Mouse (Mus musculus) limb, embryonic 13.5 days (tissue): ENCODE measurements around the gene Frmd4a. TPM values are rescaled to one million over a fixed set of nuclear protein-coding genes. Genes with fewer than 3 reads are reported as not detected.
"Not testable (repeated sequence)": the region's sequence is repeated elsewhere in the genome, so short reads cannot be mapped to it uniquely, and the experiment has no call there.

Experiments used
- ATAC-seq: fragments of 200-750 bp; cut with Nextera tagmentation; 2 replicates; pipeline ENCODE4 v1.8.0; 2017; ENCODE audit warnings: low read depth, moderate number of reproducible peaks, moderate TSS enrichment; ENCODE audit not compliant: low FRiP score
- H3K27ac ChIP-seq: fragments of 300-500 bp; sonication (generic); 2 replicates; pipeline ENCODE4 v1.5.1; 2015; ENCODE audit warnings: inconsistent platforms, mild to moderate bottlenecking, moderate library complexity
- H3K27me3 ChIP-seq: fragments of 300-500 bp; sonication (generic); 2 replicates; pipeline ENCODE4 v1.6.1; 2015; ENCODE audit warnings: mild to moderate bottlenecking, inconsistent platforms
- H3K36me3 ChIP-seq: fragments of 300-500 bp; sonication (generic); 2 replicates; pipeline ENCODE4 v1.6.1; 2015; ENCODE audit warnings: inconsistent platforms, mild to moderate bottlenecking, moderate library complexity
- H3K4me1 ChIP-seq: fragments of 300-500 bp; sonication (generic); 2 replicates; pipeline ENCODE4 v1.6.1; 2015; ENCODE audit warnings: inconsistent platforms
- H3K4me2 ChIP-seq: fragments of 300-500 bp; sonication (generic); replicated peaks from 2 replicates; pipeline ENCODE4 v1.6.1; 2015; ENCODE audit warnings: inconsistent platforms, mild to moderate bottlenecking, moderate library complexity
- H3K4me3 ChIP-seq: fragments of 300-500 bp; sonication (generic); 2 replicates; pipeline ENCODE4 v1.5.1; 2015; ENCODE audit warnings: moderate library complexity, mild to moderate bottlenecking, inconsistent platforms
- H3K9ac ChIP-seq: fragments of 300-500 bp; sonication (generic); 2 replicates; pipeline ENCODE4 v1.6.1; 2015; ENCODE audit warnings: mild to moderate bottlenecking, inconsistent platforms
- H3K9me3 ChIP-seq: fragments of 300-500 bp; sonication (generic); 2 replicates; pipeline ENCODE4 v1.6.1; 2016; ENCODE audit warnings: inconsistent platforms
- WGBS: fragments of 180-500 bp; shearing (Covaris S2); methylation state at CpG from one replicate; pipeline ENCODE4 v1.1.7; 2015; 5-methylcytosine and 5-hydroxymethylcytosine counted together
- polyA plus RNA-seq: library from polyadenylated mRNA; unstranded; fragments of >200 nt; fragmentation: Nextera tagmentation; extraction: Ambion mirVana; gene quantifications from 2 replicates; pipeline ENCODE4 v1.2.1, GENCODE M21; 2015

The Frmd4a gene
- polyA plus RNA-seq, 1 experiment from 2014 or later: 68.1 TPM

DNA sequence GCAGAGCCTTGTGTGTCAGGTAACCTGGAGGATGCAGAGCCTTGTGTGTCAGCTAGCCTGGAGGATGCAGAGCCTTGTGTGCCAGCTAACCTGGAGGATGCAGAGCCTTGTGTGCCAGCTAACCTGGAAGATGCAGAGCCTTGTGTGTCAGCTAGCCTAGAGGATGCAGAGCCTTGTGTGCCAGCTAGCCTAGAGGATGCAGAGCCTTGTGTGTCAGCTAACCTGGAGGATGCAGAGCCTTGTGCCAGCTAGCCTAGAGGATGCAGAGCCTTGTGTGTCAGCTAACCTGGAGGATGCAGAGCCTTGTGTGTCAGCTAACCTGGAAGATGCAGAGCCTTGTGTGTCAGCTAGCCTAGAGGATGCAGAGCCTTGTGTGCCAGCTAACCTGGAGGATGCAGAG is 601.6 kb downstream of the Frmd4a start:
- H3K9ac ChIP-seq, H3K9me3 ChIP-seq, H3K4me2 ChIP-seq, H3K27me3 ChIP-seq, H3K27ac ChIP-seq, H3K4me3 ChIP-seq, ATAC-seq: not testable (repeated sequence)
- peaks cover 25% of the 10 kb centered on the region for H3K4me1 ChIP-seq
- H3K36me3 ChIP-seq: peaks cover 21% of the 10 kb centered on the region

- H3K9ac ChIP-seq: no peak overlapping the region
- peak; percentile 41 for ATAC-seq
- peaks cover 27% of the 10 kb centered on the region for H3K36me3 ChIP-seq
- no peaks in the 10 kb centered on the region for H3K27me3 ChIP-seq
- 0 out of 2 replicates have a peak overlapping the region, but pooled peaks have one; percentile 32 for H3K4me2 ChIP-seq
- WGBS: 35% methylated on average over 6 of the region's 6 CpGs
- H3K27ac ChIP-seq: peak overlapping the region; percentile 85; the same call in 1 of the 2 replicates
- peaks cover 25% of the 10 kb centered on the region for H3K4me1 ChIP-seq
- H3K4me3 ChIP-seq: no peak overlapping the region
- no peaks in the 10 kb centered on the region for H3K9me3 ChIP-seq
Measured at GRCm38 (mm10) chr2:4619893-4620593, 602.5 kb downstream of the Frmd4a start.

GRCm38 (mm10) chr2:4620640-4621401 is 603.3 kb downstream of the Frmd4a start:
- H3K36me3 ChIP-seq: peaks cover 22% of the 10 kb centered on the region
- no peaks in the 10 kb centered on the region for H3K9me3 ChIP-seq
- no peak overlapping the region for H3K4me3 ChIP-seq
- peak overlapping the region; percentile 85 for H3K27ac ChIP-seq
- H3K4me2 ChIP-seq: peak overlapping the region; percentile 32
- 36% methylated on average over 12 of the region's 12 CpGs for WGBS
- H3K27me3 ChIP-seq: no peaks in the 10 kb centered on the region
- ATAC-seq: peak; percentile 87
- H3K4me1 ChIP-seq: peaks cover 25% of the 10 kb centered on the region
- H3K9ac ChIP-seq: no peak overlapping the region

- H3K9ac ChIP-seq: no peak overlapping the region
- no peaks in the 10 kb centered on the region for H3K27me3 ChIP-seq
- H3K4me1 ChIP-seq: peaks cover 25% of the 10 kb centered on the region
- no peak overlapping the region for H3K4me3 ChIP-seq
- 0 out of 2 replicates have a peak, but pooled peaks have one; percentile 14 for ATAC-seq
- H3K27ac ChIP-seq: peak overlapping the region; percentile 85
- H3K36me3 ChIP-seq: peaks cover 28% of the 10 kb centered on the region
- peak overlapping the region; percentile 32; the same call in 1 of the 2 replicates for H3K4me2 ChIP-seq
- H3K9me3 ChIP-seq: no peaks in the 10 kb centered on the region
- 64% methylated on average over 3 of the region's 3 CpGs for WGBS
Measured at GRCm38 (mm10) chr2:4621471-4621985, 604.0 kb downstream of the Frmd4a start.

GRCm38 (mm10) chr2:4626911-4627310 is 609.4 kb downstream of the Frmd4a start:
- Histone ChIP-seq H3K36me3 (peaks cover 66% of the 10 kb centered on the region), H3K4me1 (peaks cover under 1% of the 10 kb centered on the region), H3K9me3 (no peaks in the 10 kb centered on the region), H3K27me3 (no peaks in the 10 kb centered on the region), H3K4me3 (no peak overlapping the region), H3K27ac (no peak overlapping the region), H3K9ac (no peak overlapping the region), H3K4me2 (no peak overlapping the region)
- 85% methylated on average over 3 of the region's 3 CpGs for WGBS
- ATAC-seq: no peak

DNA sequence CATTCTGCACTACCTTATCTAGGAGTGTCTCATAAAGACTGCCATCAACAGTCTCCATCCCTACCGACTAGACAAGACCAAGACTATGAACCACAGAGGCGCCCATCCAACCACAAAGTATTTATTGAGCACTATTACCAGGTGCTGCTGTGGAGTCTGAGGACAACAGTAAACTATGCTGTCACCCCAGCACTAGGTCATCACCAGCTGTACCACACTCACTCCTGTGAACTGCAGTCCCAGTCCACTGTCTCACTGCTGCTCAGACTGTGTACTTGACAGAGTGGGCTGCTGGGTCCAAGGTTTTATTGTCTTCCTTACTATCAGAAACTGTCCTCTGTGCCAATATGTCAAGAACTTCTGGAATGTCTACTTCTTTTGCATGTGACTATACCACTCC is 611.4 kb downstream of the Frmd4a start:
- no peak overlapping the region for H3K27ac ChIP-seq
- H3K9me3 ChIP-seq: no peaks in the 10 kb centered on the region
- H3K4me2 ChIP-seq: no peak overlapping the region
- H3K9ac ChIP-seq: no peak overlapping the region
- no peak for ATAC-seq
- peaks cover 69% of the 10 kb centered on the region for H3K36me3 ChIP-seq
- H3K4me3 ChIP-seq: no peak overlapping the region
- no peaks in the 10 kb centered on the region for H3K4me1 ChIP-seq
- WGBS: 100% methylated on average over 2 of the region's 2 CpGs
- H3K27me3 ChIP-seq: no peaks in the 10 kb centered on the region

GRCm38 (mm10) chr2:4629470-4629869 is 612.0 kb downstream of the Frmd4a start:
- H3K4me2 ChIP-seq: no peak overlapping the region
- H3K4me3 ChIP-seq: no peak overlapping the region
- H3K27ac ChIP-seq: no peak overlapping the region
- H3K36me3 ChIP-seq: peaks cover 69% of the 10 kb centered on the region
- ATAC-seq: no peak
- H3K9ac ChIP-seq: no peak overlapping the region
- WGBS: 89% methylated on average over 11 of the region's 11 CpGs
- no peaks in the 10 kb centered on the region for H3K27me3 ChIP-seq
- no peaks in the 10 kb centered on the region for H3K9me3 ChIP-seq
- no peaks in the 10 kb centered on the region for H3K4me1 ChIP-seq

DNA sequence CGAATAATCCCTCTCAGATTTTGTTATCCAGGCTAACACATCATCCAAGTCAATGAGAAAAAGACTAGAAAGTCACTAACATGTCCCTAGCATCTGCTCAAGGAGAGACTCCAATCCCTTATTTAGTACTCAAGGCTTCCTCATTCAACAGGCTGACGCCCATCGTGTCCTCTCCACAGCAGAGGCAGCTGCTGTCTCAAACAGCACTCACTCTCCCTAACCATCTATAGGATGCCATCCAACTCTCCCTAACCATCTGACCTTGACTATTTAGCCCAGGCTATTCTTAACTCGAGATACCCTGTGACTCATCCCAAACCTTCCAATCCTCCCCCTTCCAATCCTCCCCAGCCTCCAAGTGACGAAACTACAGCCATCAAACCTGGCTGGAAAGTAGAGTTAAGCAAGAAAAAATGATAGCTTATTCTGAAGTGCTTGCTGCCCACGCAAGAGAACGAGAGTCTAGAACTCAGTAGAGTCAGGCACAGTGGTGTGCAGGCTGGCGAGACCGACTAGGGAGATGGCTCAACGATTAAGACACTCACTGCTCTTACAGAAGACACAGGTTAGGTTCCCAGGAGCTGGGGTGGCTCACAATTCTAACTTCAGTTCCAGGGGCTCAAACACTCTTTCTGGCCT is 612.8 kb downstream of the Frmd4a start:
- WGBS: 95% methylated on average over 10 of the region's 10 CpGs
- no peak overlapping the region for H3K9ac ChIP-seq
- H3K36me3 ChIP-seq: peaks cover 75% of the 10 kb centered on the region
- H3K4me3 ChIP-seq: no peak overlapping the region
- no peaks in the 10 kb centered on the region for H3K27me3 ChIP-seq
- no peak overlapping the region for H3K27ac ChIP-seq
- no peaks in the 10 kb centered on the region for H3K4me1 ChIP-seq
- no peaks in the 10 kb centered on the region for H3K9me3 ChIP-seq
- no peak overlapping the region for H3K4me2 ChIP-seq
- no peak for ATAC-seq

DNA sequence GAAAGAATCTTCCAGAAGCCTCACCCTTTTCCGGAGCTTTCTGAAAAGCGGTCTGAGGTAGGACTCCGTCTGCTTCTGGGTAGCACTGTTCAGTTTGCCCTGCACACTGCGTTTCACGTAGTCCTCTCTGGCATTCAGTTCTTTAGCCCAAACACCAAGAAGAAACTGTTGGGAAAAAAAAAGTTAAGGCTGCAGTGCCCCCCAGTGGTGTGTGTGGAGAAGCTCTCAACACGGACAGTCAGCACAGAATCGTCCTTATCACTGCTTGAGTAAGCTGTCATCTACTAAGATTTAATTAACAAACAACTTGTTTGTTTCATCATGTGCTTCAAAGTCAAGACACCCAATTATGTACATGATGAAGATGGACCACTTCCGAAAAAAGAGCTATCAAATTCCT is 618.3 kb downstream of the Frmd4a start:
- WGBS: 87% methylated on average over 8 of the region's 8 CpGs
- no peaks in the 10 kb centered on the region for H3K4me1 ChIP-seq
- no peak for ATAC-seq
- no peak overlapping the region for H3K9ac ChIP-seq
- H3K9me3 ChIP-seq: no peaks in the 10 kb centered on the region
- no peaks in the 10 kb centered on the region for H3K27me3 ChIP-seq
- H3K36me3 ChIP-seq: peaks cover 82% of the 10 kb centered on the region
- H3K4me2 ChIP-seq: no peak overlapping the region
- H3K27ac ChIP-seq: no peak overlapping the region
- no peak overlapping the region for H3K4me3 ChIP-seq

DNA sequence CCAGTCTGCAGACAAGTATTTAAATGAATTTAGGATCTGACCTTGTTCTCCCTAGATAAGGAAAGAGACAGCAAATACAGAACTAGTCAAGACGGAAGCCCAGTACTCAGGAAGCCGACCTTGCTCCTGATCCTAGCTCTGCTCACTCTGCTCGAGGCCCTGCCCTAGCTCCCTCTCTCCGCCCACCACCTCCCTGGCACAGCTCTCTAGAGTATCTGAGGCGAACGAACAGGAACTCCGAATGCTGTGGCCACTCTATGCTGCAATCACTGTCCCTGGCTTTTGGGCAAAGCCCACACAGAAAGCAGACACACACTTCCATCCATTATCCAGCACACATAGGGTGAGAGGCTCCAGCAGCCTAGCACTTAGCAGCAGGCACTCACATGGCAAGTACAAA is 619.1 kb downstream of the Frmd4a start:
- Histone ChIP-seq H3K27ac (no peak overlapping the region), H3K27me3 (no peaks in the 10 kb centered on the region), H3K4me3 (no peak overlapping the region), H3K4me2 (no peak overlapping the region), H3K9ac (no peak overlapping the region), H3K4me1 (no peaks in the 10 kb centered on the region), H3K9me3 (no peaks in the 10 kb centered on the region), H3K36me3 (peaks cover 86% of the 10 kb centered on the region)
- WGBS: 86% methylated on average over 7 of the region's 7 CpGs
- ATAC-seq: no peak

DNA sequence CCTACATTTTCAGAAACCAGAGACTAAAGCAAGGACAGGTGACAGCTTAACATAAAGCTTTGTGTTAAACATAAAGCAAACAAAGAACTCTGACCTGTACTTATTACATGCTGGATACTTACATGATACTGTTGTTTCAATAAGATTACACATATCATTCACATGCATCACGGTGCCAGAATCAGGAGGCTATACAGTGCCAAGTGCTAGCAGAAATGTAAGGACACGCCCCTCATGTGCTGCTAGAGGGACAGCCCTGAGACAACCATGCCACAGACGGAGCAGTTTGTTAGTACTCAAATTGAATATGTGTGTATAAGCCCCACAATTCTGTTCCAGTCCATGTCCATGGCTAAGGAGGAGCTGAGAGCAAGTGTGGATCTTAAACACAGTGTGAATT is 620.7 kb downstream of the Frmd4a start:
- Histone ChIP-seq H3K9ac (no peak overlapping the region), H3K4me2 (no peak overlapping the region), H3K36me3 (peaks cover 88% of the 10 kb centered on the region), H3K27ac (no peak overlapping the region), H3K4me1 (no peaks in the 10 kb centered on the region), H3K27me3 (no peaks in the 10 kb centered on the region), H3K4me3 (no peak overlapping the region), H3K9me3 (no peaks in the 10 kb centered on the region)
- 81% methylated on average over 3 of the region's 3 CpGs for WGBS
- no peak for ATAC-seq

DNA sequence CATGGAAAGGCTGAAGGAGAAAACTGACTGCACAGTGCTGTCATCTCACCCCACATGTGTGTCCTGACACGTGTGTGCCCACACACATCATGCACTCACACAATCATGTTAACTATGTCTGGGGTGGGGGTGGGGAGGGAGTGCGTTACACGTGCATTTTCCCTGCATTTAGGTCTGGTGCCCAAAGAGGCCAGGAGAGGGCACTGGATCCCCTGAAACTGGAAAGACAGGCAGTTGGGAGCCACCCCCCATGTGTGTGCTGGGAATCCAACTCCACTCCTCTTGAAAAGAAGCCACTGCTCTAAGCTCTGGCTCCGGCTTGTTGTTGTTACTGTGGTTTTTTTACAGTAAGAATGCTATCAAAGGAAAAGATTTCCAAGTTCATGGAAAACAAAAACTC is 627.5 kb downstream of the Frmd4a start:
- Histone ChIP-seq H3K4me3 (no peak overlapping the region), H3K9me3 (no peaks in the 10 kb centered on the region), H3K27ac (no peak overlapping the region), H3K9ac (no peak overlapping the region), H3K27me3 (no peaks in the 10 kb centered on the region), H3K4me2 (no peak overlapping the region), H3K36me3 (peaks cover 58% of the 10 kb centered on the region), H3K4me1 (peaks cover 4% of the 10 kb centered on the region)
- no peak for ATAC-seq
- 84% methylated on average over 4 of the region's 4 CpGs for WGBS
